ENCODE assay signal across 8 mouse cellular contexts in the genomic region with DNA sequence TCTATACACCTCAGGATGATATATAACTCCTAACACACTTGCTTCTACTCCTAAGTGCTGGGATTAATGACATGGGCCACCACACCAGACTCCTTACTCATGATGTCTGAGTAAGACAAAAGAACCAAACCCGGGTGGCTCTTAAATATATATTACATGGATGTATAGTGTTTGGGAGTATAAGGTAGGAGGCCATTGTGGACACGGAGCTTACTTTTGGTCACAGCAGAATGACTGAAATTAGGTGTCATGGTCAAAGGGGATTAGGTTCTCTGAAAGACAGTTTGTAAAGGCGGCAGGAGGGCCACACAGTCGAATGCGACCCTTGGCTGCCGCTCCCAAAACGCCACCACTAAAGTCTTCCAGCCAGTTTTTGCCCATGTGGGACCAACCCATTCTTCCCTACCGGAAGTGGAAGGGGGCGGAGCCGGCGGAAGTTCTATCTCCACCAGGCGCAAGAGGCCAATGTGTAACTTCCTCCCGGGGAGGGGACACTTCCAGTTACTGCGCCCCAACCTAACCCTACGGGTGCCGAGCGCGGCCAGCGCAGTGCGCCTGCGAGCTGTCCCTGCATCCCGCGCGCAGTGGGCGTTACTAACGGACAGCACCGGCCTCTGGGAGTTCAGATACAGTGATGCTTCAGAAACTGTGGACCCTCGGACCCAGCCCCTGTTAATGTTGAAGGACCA. TPM values are rescaled to one million over a fixed set of nuclear protein-coding genes. Genes with fewer than 3 reads are reported as not detected.
DNase-seq lines count a peak whose midpoint lies in the region; ATAC-seq lines count a peak whose summit lies in the region.

No protein-coding gene starts in this region.

- H3K36me3 ChIP-seq in hindbrain, embryonic 16.5 days (ENCODE audit: control insufficient read depth, insufficient read depth, low read length) = no peaks in the 10 kb centered on the region
- no peaks in the 10 kb centered on the region for H3K36me3 ChIP-seq in macrophage (ENCODE audit: inconsistent target)

- peaks cover 9% of the 10 kb centered on the region for H3K4me1 ChIP-seq in hindbrain, embryonic 16.5 days (ENCODE audit: control insufficient read depth, insufficient read depth, low read depth, low read length)

- H3K27me3 ChIP-seq in hindbrain, embryonic 16.5 days (replicated peaks; ENCODE audit: control insufficient read depth, insufficient read depth, low read length) = no peaks in the 10 kb centered on the region

- H3K27ac ChIP-seq in hindbrain, embryonic 16.5 days (ENCODE audit: low read depth, low read length) = 0 out of 2 replicates have a peak overlapping the region, but pooled peaks have one; percentile 41
- H3K27ac ChIP-seq in macrophage = no peak overlapping the region

- WGBS in hindbrain, embryonic 16.5 days = 20% methylated on average over 28 of the region's 28 CpGs
- 16% methylated on average over 28 of the region's 28 CpGs for WGBS in macrophage (ENCODE audit: missing documents)

- peak; percentile 24 for DNase-seq in WW6 (ENCODE audit: low read depth, low spot score)
- peak; percentile 72 to 82 for DNase-seq in cerebellum, postnatal 4 days (ENCODE audit: low spot score in 2 of 2)
- peak; percentile 89 for DNase-seq in gastrocnemius, adult 18-20 months (ENCODE audit: low spot score)
- peak; percentile 93 to 94 for DNase-seq in left cerebral cortex, adult 18-20 months (ENCODE audit: low spot score in 2 of 2)
- peak; percentile 96 for DNase-seq in right cerebral cortex, adult 18-20 months
- peak; percentile 57 for DNase-seq in urinary bladder, postnatal 10 days (ENCODE audit: low spot score)

- H3K9ac ChIP-seq in hindbrain, embryonic 16.5 days (ENCODE audit: low read depth, low read length) = peak overlapping the region; percentile 58

- H3K4me3 ChIP-seq in hindbrain, embryonic 16.5 days (ENCODE audit: low read length) = peak overlapping the region; percentile 44
- peak overlapping the region; percentile 45 for H3K4me3 ChIP-seq in macrophage (ENCODE audit: inconsistent target)

- ATAC-seq in hindbrain, embryonic 16.5 days = peak; percentile 99

- H3K9me3 ChIP-seq in hindbrain, embryonic 16.5 days (ENCODE audit: control insufficient read depth, low read length) = no peaks in the 10 kb centered on the region

- H3K4me2 ChIP-seq in hindbrain, embryonic 16.5 days (ENCODE audit: low read length) = peak overlapping the region; percentile 70

- no peaks in the 10 kb centered on the region for H3K79me2 ChIP-seq in macrophage (ENCODE audit: inconsistent target)

RNA-seq across cellular contexts. Expression of gene Usp42, which starts 25.8 kb away (rescaled TPM):
- total RNA-seq in gastrocnemius, adult 18-20 months (2021) = 1 to 10 TPM; 5.3 to 5.5 TPM
- polyA plus RNA-seq in hindbrain, embryonic 16.5 days (2015; fragmentation: Nextera tagmentation; extraction: Ambion mirVana) = 21.8 and 23.0 TPM in 2 replicates
- 10 to 100 TPM; 21.3 to 23.8 TPM for total RNA-seq in left cerebral cortex, adult 18-20 months (2021)
- 10 to 100 TPM in 23 of 26 experiments, 1 to 10 TPM in 3; 6.4 to 85.0 (median 23.4) TPM for total RNA-seq in macrophage (2018; cell fraction: chromatin; rRNA removed)
- 10 to 100 TPM in 8 of 26 experiments, 1 to 10 TPM in 18; 2.9 to 21.4 (median 8.7) TPM for total RNA-seq in macrophage (2018; cell fraction: cytosol; rRNA removed)
- total RNA-seq in macrophage (2018; cell fraction: nucleus; rRNA removed) = 10 to 100 TPM in 21 of 26 experiments, 1 to 10 TPM in 5; 4.6 to 54.6 (median 15.1) TPM
- polyA plus RNA-seq in macrophage (2018) = 5.5 to 7.2 TPM (median 6.0 TPM) in 3 replicates

RNA-seq across cellular contexts. Expression of gene Eif2ak1, which starts 59.7 kb away (rescaled TPM):
- 10 to 100 TPM; 25.2 to 27.4 TPM for total RNA-seq in gastrocnemius, adult 18-20 months (2021)
- polyA plus RNA-seq in hindbrain, embryonic 16.5 days (2015; fragmentation: Nextera tagmentation; extraction: Ambion mirVana) = 44.6 and 47.9 TPM in 2 replicates
- total RNA-seq in left cerebral cortex, adult 18-20 months (2021) = 10 to 100 TPM; 43.8 to 45.4 TPM
- 10 to 100 TPM in 22 of 26 experiments, 1 to 10 TPM in 4; 5.4 to 46.5 (median 27.2) TPM for total RNA-seq in macrophage (2018; cell fraction: chromatin; rRNA removed)
- total RNA-seq in macrophage (2018; cell fraction: cytosol; rRNA removed) = 10 to 100 TPM; 20.5 to 32.8 (median 28.8) TPM
- total RNA-seq in macrophage (2018; cell fraction: nucleus; rRNA removed) = 10 to 100 TPM in 24 of 26 experiments, 1 to 10 TPM in 2; 8.3 to 36.9 (median 20.0) TPM
- 23.3 to 44.5 TPM (median 29.3 TPM) in 3 replicates for polyA plus RNA-seq in macrophage (2018)

Comparison
In these comparisons a context has a peak if more than half of its experiments do, and no peak if none do; other contexts are left out.
1. DNase-seq: peak in every context shown above with its lines; median percentile 96 in right cerebral cortex, adult 18-20 months; 94 in left cerebral cortex, adult 18-20 months; 89 in gastrocnemius, adult 18-20 months; 77 in cerebellum, postnatal 4 days; 57 in urinary bladder, postnatal 10 days; 24 in WW6.